Mouse (Mus musculus) lung, postnatal 4 days (tissue): ENCODE data around the gene Atad1.
"Not testable (repeated sequence)": the region's sequence is repeated elsewhere in the genome, so short reads cannot be mapped to it uniquely, and the experiment has no call there.

ENCODE experiments used
- DNase-seq, 2 experiments: peaks; one replicate each; pipeline ENCODE4 v3.0.0; 2021

Gene Atad1

DNA sequence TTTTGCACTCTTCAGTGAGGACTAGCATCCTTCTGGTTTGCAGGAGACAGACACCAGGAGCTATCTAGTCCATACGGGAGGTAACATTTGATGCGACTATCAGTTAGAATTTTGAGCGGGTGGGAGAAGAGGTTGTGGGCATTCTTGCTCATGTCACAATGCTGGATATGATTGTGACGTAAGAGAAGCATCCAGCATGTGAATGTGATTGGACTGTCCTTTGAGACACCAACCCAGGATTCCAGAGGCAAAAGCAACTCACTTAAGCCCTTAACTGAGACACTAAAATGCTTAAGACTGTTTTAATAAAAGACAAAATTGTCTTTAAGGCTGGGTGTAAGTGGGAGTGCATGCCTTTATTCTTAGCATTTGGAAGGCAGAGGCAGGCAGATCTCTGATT is at the start of gene Atad1:
Gene Atad1 (minus strand): TSS at position 101 of the 400 bp plus-strand sequence.
- DNase-seq = no peak

DNA sequence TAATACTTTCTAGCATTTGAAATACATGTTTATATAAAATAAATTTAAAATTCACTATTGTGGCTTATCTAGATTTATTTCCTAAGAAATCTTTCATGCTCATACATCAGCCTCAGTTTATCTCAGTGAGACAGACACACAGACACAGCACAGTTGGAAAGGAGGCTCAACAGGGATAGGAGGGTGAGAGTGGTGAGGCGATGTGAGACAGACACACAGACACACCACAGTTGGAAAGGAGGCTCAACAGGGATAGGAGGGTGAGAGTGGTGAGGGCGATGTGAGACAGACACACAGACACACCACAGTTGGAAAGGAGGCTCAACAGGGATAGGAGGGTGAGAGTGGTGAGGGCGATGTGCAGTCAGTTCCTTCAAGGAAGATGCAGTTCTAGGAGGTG is 48.4 kb upstream of the Atad1 start:
- not testable (repeated sequence) for DNase-seq

GRCm38 (mm10) chr19:32787388-32787787 is 47.8 kb upstream of the Atad1 start:
- DNase-seq = not testable (repeated sequence)

DNA sequence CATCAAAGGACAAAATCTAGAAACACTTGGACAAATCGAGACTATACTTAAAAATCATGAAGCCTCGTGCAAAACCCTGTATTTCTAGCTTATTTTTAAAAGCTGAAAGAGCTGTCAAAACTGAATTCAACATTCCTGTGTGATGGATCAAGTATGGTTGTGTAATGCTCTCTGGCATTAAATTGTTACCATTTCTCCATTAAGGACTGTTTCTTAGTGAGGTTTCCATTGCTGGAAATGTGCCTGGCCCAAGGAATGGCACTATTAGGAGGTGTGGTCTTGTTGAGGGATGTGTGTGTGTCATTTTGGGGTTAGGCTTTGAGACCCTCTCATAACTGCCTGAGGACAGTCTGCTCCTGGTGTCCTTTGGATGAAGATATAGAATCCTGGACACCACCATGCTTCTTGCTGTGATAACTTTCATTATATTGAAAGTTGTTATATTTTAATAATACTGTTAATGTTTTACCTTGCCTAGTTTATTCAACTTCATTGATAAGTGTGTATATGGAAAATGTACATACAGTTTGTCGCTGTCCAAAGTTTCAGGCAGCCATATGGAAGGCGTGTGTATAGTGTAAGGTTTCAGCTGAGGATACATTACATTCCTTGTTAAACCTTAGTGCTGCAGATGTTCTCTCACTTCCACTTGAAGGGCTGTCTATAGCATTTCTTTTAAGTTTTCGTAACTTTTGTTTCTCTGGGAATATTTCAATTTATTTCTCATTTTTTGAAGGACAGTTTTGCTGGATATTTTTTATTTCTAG is 41.9 kb upstream of the Atad1 start:
- DNase-seq = no peak

GRCm38 (mm10) chr19:32779131-32779530 is 39.5 kb upstream of the Atad1 start:
- no peak for DNase-seq

DNA sequence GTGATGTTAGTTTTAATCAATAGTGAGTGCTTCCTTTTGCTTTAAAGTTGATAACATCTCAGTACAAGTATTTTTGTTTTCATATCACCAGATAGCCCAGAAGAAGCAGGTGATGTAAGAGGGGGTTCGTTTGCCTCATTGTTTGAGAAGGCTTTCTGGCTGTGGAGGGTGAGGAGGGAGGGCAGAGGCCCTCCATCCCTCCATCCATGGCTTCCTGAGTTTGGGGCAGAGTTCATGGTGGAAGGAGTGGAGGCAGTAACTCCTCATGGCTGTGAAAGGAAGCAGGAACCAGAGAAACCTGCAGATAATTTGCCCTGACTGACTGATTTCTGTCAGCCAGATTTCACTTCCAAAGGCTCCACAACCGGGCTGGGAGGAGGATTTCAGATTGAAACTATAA is 38.8 kb upstream of the Atad1 start:
- DNase-seq = no peak

DNA sequence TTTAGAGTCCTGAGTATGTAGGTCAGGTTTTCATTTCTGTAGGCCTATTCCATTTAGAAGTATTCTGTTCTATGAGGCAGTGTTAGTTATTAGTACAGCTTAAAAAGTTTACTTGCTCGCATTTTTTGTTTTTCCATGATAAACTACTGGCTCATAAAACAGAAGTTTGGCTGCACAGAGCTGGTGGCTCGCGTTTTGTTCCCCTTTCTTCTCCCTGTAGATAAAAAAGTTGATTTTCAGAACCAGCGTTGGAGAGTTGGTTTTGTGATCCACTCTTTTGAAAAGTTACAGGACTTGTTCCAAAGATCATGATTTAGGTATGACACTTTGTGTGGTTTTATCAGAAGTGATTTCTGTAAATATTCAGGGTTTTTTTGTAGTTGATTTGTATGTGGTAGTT is 22.9 kb upstream of the Atad1 start:
- no peak for DNase-seq

- no peak for DNase-seq
Observed at GRCm38 (mm10) chr19:32761162-32761561, 21.6 kb upstream of the Atad1 start.

DNA sequence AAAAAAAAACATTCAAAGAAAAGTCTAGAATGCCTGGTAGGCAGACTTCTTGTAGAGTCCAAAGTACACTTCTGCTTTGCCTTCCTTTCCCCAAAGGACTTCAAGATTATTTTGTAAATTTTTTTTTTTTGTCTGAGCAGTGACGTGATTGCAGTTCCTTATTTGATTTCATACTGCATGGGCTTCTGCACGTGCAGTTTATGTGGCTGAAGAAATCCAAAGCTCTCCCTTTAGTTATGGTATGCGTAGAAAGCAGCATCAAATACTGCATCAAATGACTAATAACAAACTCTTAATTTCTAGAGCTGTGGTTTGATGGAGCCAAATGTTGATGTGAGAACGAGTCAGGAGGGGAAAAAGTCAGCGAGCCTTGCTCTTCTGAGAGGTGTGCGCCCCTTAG is 20.9 kb upstream of the Atad1 start:
- no peak for DNase-seq

GRCm38 (mm10) chr19:32759357-32760024 is 19.9 kb upstream of the Atad1 start:
- no peak for DNase-seq

- DNase-seq = no peak
Observed at GRCm38 (mm10) chr19:32758793-32759161, 19.2 kb upstream of the Atad1 start.

DNA sequence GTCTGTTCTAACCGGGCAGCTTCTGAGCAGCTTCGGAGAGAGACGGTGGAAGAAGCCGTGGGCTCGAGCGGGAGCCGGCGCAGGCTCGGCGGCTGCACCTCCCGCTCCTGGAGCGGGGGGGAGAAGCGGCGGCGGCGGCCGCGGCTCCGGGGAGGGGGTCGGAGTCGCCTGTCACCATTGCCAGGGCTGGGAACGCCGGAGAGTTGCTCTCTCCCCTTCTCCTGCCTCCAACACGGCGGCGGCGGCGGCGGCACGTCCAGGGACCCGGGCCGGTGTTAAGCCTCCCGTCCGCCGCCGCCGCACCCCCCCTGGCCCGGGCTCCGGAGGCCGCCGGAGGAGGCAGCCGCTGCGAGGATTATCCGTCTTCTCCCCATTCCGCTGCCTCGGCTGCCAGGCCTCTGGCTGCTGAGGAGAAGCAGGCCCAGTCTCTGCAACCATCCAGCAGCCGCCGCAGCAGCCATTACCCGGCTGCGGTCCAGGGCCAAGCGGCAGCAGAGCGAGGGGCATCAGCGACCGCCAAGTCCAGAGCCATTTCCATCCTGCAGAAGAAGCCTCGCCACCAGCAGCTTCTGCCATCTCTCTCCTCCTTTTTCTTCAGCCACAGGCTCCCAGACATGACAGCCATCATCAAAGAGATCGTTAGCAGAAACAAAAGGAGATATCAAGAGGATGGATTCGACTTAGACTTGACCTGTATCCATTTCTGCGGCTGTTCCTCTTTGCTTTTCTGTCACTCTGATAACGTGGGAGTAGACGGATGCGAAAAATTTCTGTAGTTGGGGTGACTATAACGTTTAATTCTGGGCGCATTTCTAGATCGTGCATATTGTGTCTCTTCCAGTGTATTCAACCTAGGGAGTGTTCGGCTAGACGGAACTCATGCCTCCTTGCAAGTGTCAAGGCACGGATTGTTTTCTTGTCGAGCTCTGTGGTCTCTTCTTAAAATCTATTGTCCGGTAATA is 18.5 kb upstream of the Atad1 start:
- DNase-seq = peak; percentile 65 to 66

DNA sequence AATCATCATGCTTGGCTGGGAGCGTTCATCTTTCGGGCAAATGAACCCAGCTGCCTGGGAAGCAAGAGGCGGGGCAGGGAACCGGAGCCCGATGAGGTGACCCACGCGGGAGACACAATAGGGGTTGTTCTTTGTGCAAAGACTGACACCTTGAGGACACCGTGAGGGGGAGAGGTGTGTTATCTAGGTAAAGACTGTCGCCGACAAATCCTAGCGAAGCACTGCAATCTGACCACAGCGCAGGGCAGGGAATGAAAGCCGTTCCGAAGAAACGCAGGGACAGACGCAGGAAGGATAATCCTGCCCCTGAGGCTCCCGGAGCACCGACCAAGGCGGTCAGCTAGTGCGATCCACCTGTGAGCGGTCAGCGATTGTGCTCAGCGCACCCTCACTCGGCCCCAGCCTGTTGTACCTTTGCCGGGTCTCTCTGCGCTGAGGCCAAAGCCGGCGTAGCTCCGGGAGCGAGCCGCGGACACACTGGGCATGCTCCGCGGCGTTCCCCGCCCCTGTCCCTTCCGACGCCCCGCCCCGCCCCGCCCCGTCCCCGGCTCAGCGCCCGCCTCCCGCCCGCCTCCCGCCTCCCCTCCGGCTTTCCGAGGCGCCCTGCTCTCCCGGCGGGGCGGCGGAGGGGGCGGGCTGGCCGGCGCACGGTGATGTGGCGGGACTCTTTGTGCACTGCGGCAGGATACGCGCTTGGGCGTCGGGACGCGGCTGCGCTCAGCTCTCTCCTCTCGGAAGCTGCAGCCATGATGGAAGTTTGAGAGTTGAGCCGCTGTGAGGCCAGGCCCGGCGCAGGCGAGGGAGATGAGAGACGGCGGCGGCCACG is 17.5 kb upstream of the Atad1 start, which contains the start of gene Pten:
Gene Pten (plus strand): TSS at position 598 of the 826 bp plus-strand sequence.
- peak; percentile 98 to 99 for DNase-seq

- DNase-seq = no peak
Observed at GRCm38 (mm10) chr19:32756636-32756899, 17.0 kb upstream of the Atad1 start.

GRCm38 (mm10) chr19:32755792-32756635 is 16.4 kb upstream of the Atad1 start:
- DNase-seq = peak; percentile 97

DNA sequence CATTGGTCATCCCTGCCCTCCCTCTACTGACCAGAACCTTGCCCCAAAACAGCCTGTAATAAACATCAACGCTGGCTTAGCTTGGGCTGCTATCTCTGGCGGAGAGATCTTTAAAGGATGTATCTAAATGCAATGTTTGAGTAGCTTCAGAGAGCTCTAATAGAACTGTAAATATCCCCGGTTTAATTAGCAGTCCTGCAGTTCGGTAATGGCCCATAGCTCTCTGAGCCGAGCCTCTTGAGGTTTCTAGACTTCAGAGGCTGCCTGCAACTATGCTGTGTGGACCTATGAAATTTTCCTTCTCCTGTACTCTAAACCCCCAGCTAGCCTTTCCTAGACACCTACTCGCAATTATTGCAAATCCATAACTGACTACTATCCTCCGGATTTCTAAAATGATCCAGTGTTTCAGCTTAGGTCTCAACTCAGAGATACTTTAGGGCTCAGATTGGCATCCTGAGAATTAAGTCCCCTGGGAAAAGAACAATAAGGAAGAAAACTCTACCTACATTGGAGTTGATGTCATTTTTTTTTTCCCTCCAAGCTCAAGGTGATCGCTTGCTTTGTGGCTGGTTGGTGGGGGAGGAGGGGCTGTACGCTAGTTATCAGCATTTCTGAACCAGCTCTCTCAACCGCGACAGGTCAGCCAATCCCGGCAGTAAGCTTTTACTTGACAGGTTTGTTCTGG is 15.7 kb upstream of the Atad1 start:
- DNase-seq = no peak

- DNase-seq = peak in 1 of 2 experiments; percentile 32
Observed at GRCm38 (mm10) chr19:32754188-32755000, 14.8 kb upstream of the Atad1 start.

GRCm38 (mm10) chr19:32753386-32753785 is 13.8 kb upstream of the Atad1 start:
- no peak for DNase-seq

GRCm38 (mm10) chr19:32752357-32752756 is 12.8 kb upstream of the Atad1 start:
- DNase-seq = no peak

GRCm38 (mm10) chr19:32749425-32749824 is 9.8 kb upstream of the Atad1 start:
- peak; percentile 27 to 47 for DNase-seq
